Mouse (Mus musculus): ENCODE data around the gene Tmem147. TPM values are rescaled to one million over a fixed set of nuclear protein-coding genes. Genes with fewer than 3 reads are reported as not detected.
"Not testable (repeated sequence)": the region's sequence is repeated elsewhere in the genome, so short reads cannot be mapped to it uniquely, and the experiment has no call there.

The Tmem147 gene
- polyA plus RNA-seq, 1 experiment from 2014 or later: 97.4 TPM

DNA sequence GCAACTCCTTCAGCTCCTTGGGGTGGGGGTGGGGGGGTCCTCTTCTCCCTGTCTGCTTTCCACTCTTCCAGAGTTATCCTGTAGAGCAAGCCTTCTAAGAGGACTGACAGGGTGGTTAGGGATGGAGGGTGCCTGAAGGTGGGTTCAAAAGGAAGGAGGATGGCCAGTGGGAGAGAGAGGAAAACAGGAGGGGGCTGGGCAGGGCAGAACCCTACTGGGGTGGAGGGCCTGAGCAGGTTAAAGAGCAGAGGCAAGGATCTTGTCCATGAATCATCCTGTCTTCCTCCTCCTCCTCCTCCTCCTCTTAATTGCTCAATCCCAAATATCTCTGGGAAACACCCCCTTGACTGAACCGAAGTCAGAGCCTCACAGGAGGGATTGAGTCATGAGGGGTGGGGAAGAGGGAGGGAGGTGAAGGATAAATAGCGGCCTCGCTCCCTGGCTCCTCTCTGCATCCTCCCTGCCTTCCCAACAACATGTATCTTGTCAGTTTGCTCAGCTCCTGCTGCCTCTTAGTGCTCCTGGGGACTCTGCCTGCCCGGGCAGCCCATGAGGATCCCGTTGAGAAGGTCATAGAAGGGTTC lies 21.8 kb upstream of the Tmem147 start, which contains the start of gene Sbsn:
Gene Sbsn, plus strand, starts transcription at position 386 of the 584 bp plus-strand sequence.
- H3K27me3 ChIP-seq: no peaks in the 10 kb centered on the region
- no peaks in the 10 kb centered on the region for H3K4me1 ChIP-seq (replicated peaks)
- H3K9ac ChIP-seq: no peak within 1 kb of the TSS
- no peaks in the 10 kb centered on the region for H3K36me3 ChIP-seq (replicated peaks)
- H3K4me3 ChIP-seq (replicated peaks): no peak within 1 kb of the TSS
- ATAC-seq (ENCODE audit: insufficient read depth): no peak
- no peak within 1 kb of the TSS for H3K4me2 ChIP-seq
- 57% methylated on average over 5 of the region's 5 CpGs for WGBS (ENCODE audit: insufficient replicate concordance)
- H3K9me3 ChIP-seq (replicated peaks): no peaks in the 10 kb centered on the region; the same call in 1 of the 2 replicates
- H3K27ac ChIP-seq (replicated peaks): no peak within 1 kb of the TSS

GRCm38 (mm10) chr7:30749824-30750606 lies 20.7 kb upstream of the Tmem147 start:
- Histone ChIP-seq H3K9me3 (replicated peaks) (no peaks in the 10 kb centered on the region; the same call in 1 of the 2 replicates), H3K4me2 (no peak overlapping the region), H3K27me3 (no peaks in the 10 kb centered on the region), H3K27ac (replicated peaks) (no peak overlapping the region), H3K36me3 (replicated peaks) (no peaks in the 10 kb centered on the region), H3K4me1 (replicated peaks) (no peaks in the 10 kb centered on the region), H3K4me3 (replicated peaks) (no peak overlapping the region), H3K9ac (no peak overlapping the region)
- 63% methylated on average over 13 of the region's 13 CpGs for WGBS (ENCODE audit: insufficient replicate concordance)
- no peak for ATAC-seq (ENCODE audit: insufficient read depth)

- no peak overlapping the region for H3K27ac ChIP-seq (replicated peaks)
- no peaks in the 10 kb centered on the region for H3K9me3 ChIP-seq (replicated peaks)
- no peaks in the 10 kb centered on the region for H3K36me3 ChIP-seq (replicated peaks)
- H3K4me1 ChIP-seq (replicated peaks): peaks cover 3% of the 10 kb centered on the region; the same call in 1 of the 2 replicates
- WGBS (ENCODE audit: insufficient replicate concordance): 67% methylated on average over 7 of the region's 7 CpGs
- no peak overlapping the region for H3K4me2 ChIP-seq
- H3K9ac ChIP-seq: no peak overlapping the region
- H3K4me3 ChIP-seq (replicated peaks): no peak overlapping the region
- H3K27me3 ChIP-seq: no peaks in the 10 kb centered on the region
- ATAC-seq (ENCODE audit: insufficient read depth): no peak
Observed at GRCm38 (mm10) chr7:30747525-30748204, 18.3 kb upstream of the Tmem147 start.

- H3K27ac ChIP-seq (replicated peaks): no peak overlapping the region
- H3K4me2 ChIP-seq: no peak overlapping the region
- H3K9me3 ChIP-seq (replicated peaks): no peaks in the 10 kb centered on the region
- ATAC-seq (ENCODE audit: insufficient read depth): peak; percentile 43; the same call in 1 of the 2 replicates
- no peak overlapping the region for H3K4me3 ChIP-seq (replicated peaks)
- no peaks in the 10 kb centered on the region for H3K36me3 ChIP-seq (replicated peaks)
- H3K9ac ChIP-seq: no peak overlapping the region
- peaks cover 3% of the 10 kb centered on the region; the same call in 1 of the 2 replicates for H3K4me1 ChIP-seq (replicated peaks)
- WGBS (ENCODE audit: insufficient replicate concordance): 26% methylated on average over 4 of the region's 4 CpGs
- H3K27me3 ChIP-seq: no peaks in the 10 kb centered on the region
Observed at GRCm38 (mm10) chr7:30744022-30744598, 14.8 kb upstream of the Tmem147 start.

DNA sequence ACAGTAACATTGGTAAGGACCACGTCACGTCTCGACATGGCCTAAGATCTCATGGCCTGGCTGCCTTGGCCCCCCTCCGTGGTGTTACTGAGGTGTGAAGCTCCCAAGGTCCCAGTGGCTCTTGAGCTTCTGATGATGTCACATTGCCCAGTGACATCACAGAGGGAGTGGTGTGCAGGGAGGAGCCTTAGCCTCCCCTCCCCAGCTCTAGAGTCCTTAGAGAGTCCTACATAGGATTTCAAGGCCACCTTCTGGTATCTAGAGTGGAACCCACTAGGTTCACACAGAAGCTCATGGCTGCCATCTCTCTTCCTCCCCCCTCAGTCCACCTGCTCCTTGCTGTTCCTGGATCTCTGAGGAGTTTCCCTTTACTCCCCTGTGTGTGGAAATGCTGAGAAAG lies 14.3 kb upstream of the Tmem147 start, which contains the start of gene Gapdhs:
Gene Gapdhs, minus strand, starts transcription at position 65 of the 400 bp plus-strand sequence.
- H3K4me2 ChIP-seq; H3K4me3 ChIP-seq (replicated peaks); H3K27me3 ChIP-seq; ATAC-seq (ENCODE audit: insufficient read depth); H3K27ac ChIP-seq (replicated peaks); H3K9ac ChIP-seq; H3K36me3 ChIP-seq (replicated peaks); H3K9me3 ChIP-seq (replicated peaks); H3K4me1 ChIP-seq (replicated peaks): not testable (repeated sequence)
- 58% methylated on average over 4 of the region's 4 CpGs for WGBS (ENCODE audit: insufficient replicate concordance)

GRCm38 (mm10) chr7:30742570-30742969 lies 13.2 kb upstream of the Tmem147 start:
- 59% methylated on average over 2 of the region's 2 CpGs for WGBS (ENCODE audit: insufficient replicate concordance)
- not testable (repeated sequence) for H3K9me3 ChIP-seq (replicated peaks); H3K27me3 ChIP-seq; H3K27ac ChIP-seq (replicated peaks); H3K36me3 ChIP-seq (replicated peaks); H3K4me3 ChIP-seq (replicated peaks); H3K9ac ChIP-seq; H3K4me1 ChIP-seq (replicated peaks); ATAC-seq (ENCODE audit: insufficient read depth); H3K4me2 ChIP-seq

DNA sequence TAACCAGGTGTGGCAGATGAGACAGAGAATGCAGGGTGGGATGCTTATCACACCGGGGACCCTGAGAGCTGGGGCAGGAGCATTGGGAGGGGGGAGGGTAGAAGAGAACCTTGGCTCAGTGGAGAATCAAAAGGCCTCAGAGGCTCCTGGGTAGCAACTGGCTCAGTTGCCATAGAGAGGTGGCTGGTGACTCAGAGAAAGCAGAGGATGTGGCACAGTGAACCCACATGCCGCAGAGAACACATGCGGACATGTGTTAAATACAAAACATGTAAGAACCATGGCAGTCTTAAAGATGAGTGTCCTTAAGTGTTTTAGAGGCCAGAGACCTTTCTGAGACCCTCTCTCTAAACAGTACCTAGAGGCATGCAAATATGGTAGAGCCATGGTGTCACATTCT lies 6.9 kb upstream of the Tmem147 start:
- H3K4me2 ChIP-seq: no peak overlapping the region
- H3K27me3 ChIP-seq: no peaks in the 10 kb centered on the region
- no peak for ATAC-seq (ENCODE audit: insufficient read depth)
- H3K9me3 ChIP-seq (replicated peaks): no peaks in the 10 kb centered on the region
- no peak overlapping the region for H3K4me3 ChIP-seq (replicated peaks)
- H3K4me1 ChIP-seq (replicated peaks): no peaks in the 10 kb centered on the region
- H3K36me3 ChIP-seq (replicated peaks): peaks cover 21% of the 10 kb centered on the region; the same call in 1 of the 2 replicates
- 82% methylated on average over 3 of the region's 3 CpGs for WGBS (ENCODE audit: insufficient replicate concordance)
- H3K27ac ChIP-seq (replicated peaks): no peak overlapping the region
- H3K9ac ChIP-seq: no peak overlapping the region

DNA sequence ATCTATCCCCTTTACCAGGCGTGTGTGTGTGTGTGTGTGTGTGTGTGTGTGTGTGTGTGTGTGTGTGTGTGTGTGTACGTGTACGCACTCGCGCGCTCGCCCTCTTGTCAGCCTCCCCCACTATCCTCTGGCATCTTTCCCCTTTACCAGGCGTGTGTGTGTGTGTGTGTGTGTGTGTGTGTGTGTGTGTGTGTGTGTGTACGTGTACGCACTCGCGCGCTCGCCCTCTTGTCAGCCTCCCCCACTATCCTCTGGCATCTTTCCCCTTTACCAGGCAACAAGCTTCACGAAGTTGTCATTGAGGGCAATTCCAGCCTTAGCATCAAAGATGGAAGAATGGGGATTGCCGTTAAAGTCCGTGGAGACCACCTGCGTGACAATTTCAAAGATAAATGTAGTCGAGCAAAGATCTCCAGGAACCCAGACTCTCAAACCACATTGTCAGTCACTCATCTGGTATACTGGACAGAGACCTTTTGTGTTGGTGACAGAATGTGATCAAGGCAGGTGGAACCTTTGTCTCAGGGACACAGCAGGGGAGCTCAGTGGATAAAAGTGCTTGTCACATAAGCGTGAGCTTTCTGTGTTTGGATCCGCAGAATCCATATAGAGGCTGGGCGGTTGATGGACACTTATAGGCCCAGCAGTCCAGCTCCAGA lies 853 bp upstream of the Tmem147 start:
- H3K27ac ChIP-seq (replicated peaks): peak overlapping the region; percentile 91
- H3K4me2 ChIP-seq: peak overlapping the region; percentile 94
- H3K9me3 ChIP-seq (replicated peaks); H3K27me3 ChIP-seq; ATAC-seq (ENCODE audit: insufficient read depth): not testable (repeated sequence)
- H3K9ac ChIP-seq: peak overlapping the region; percentile 77
- peaks cover 24% of the 10 kb centered on the region; the same call in 1 of the 2 replicates for H3K36me3 ChIP-seq (replicated peaks)
- H3K4me3 ChIP-seq (replicated peaks): peak overlapping the region; percentile 84
- 19% methylated on average over 19 of the region's 22 CpGs for WGBS (ENCODE audit: insufficient replicate concordance)
- peaks cover 24% of the 10 kb centered on the region for H3K4me1 ChIP-seq (replicated peaks)

DNA sequence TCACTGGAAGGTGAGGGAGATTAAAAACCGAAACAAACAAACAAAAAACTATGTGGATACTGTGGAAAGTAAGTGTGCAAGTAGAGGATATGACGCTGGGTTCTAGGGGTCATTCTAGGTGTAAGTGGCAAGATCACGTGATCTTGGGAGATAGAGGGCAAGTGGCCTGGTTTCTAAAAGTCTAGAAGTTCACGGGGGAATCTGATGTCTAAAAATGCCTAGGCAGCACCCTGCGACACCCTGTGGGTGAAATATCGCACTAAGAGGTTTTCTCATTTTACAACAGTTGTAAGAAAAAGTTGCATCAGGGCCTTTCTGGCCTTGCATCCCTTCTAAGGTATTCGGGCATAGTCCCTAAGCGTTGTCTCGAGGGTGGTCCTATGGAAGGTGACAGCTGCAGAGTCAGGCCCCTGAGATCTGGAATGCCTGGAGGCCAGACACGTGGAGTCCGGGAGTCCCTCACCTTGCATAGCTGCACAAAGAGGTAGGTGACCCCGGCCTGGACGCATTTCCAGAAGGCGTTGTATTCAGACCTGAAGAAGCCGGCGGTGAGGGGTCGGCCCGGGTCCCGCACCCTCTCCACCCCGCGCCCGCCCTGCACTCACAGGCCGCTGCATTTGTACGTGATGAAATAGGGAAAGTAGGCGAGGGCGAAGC lies 473 bp downstream of the Tmem147 start:
- no peaks in the 10 kb centered on the region for H3K9me3 ChIP-seq (replicated peaks)
- peak overlapping the region; percentile 94 for H3K4me2 ChIP-seq
- H3K27me3 ChIP-seq: no peaks in the 10 kb centered on the region
- peaks cover 19% of the 10 kb centered on the region; the same call in 1 of the 2 replicates for H3K36me3 ChIP-seq (replicated peaks)
- peak overlapping the region; percentile 77 for H3K9ac ChIP-seq
- H3K4me3 ChIP-seq (replicated peaks): peak overlapping the region; percentile 84
- H3K4me1 ChIP-seq (replicated peaks): peaks cover 24% of the 10 kb centered on the region
- ATAC-seq (ENCODE audit: insufficient read depth): peak; percentile 29
- peak overlapping the region; percentile 91 for H3K27ac ChIP-seq (replicated peaks)
- 5% methylated on average over 26 of the region's 26 CpGs for WGBS (ENCODE audit: insufficient replicate concordance)

- ATAC-seq (ENCODE audit: insufficient read depth): no peak
- Histone ChIP-seq H3K27ac (replicated peaks) (no peak overlapping the region; the same call in 1 of the 2 replicates), H3K27me3 (no peaks in the 10 kb centered on the region), H3K9ac (peak overlapping the region; percentile 77; the same call in 1 of the 2 replicates), H3K4me2 (peak overlapping the region; percentile 94), H3K36me3 (replicated peaks) (peaks cover 19% of the 10 kb centered on the region; the same call in 1 of the 2 replicates), H3K9me3 (replicated peaks) (no peaks in the 10 kb centered on the region), H3K4me3 (replicated peaks) (peak overlapping the region; percentile 84), H3K4me1 (replicated peaks) (peaks cover 30% of the 10 kb centered on the region)
- 60% methylated on average over 6 of the region's 6 CpGs for WGBS (ENCODE audit: insufficient replicate concordance)
Observed at GRCm38 (mm10) chr7:30728214-30728613, 1.1 kb downstream of the Tmem147 start.
